Mouse (Mus musculus) limb, embryonic 14.5 days (tissue): ENCODE results near the gene H2afy2. TPM values are rescaled to one million over a fixed set of nuclear protein-coding genes. Genes with fewer than 3 reads are reported as not detected.

ENCODE experiments used
- ATAC-seq: fragments of 200-750 bp; cut with Nextera tagmentation; 2 replicates; pipeline ENCODE4 v1.8.0; 2017; ENCODE audit warnings: low read depth, moderate number of reproducible peaks, moderate TSS enrichment; ENCODE audit not compliant: low FRiP score
- DNase-seq: peaks from one replicate; pipeline ENCODE4 v3.0.0-alpha.2; 2015; ENCODE audit warnings: low spot score
- H3K27ac ChIP-seq: fragments of 300-500 bp; sonication (generic); replicated peaks from 2 replicates; pipeline ENCODE4 v1.5.1; 2014; ENCODE audit warnings: low read depth, mild to moderate bottlenecking, low read length, moderate library complexity, mixed read lengths
- H3K27me3 ChIP-seq: fragments of 300-500 bp; sonication (generic); 2 replicates; pipeline ENCODE4 v1.6.1; 2014; ENCODE audit warnings: low read length, mixed read lengths; ENCODE audit not compliant: control insufficient read depth, insufficient read depth
- H3K36me3 ChIP-seq: fragments of 300-500 bp; sonication (generic); 2 replicates; pipeline ENCODE4 v1.6.1; 2014; ENCODE audit warnings: mild to moderate bottlenecking, low read length, moderate library complexity, mixed read lengths; ENCODE audit not compliant: control insufficient read depth, insufficient read depth
- H3K4me1 ChIP-seq: fragments of 300-500 bp; sonication (generic); 2 replicates; pipeline ENCODE4 v1.6.1; 2014; ENCODE audit warnings: antibody characterized with exemption, low read length, mixed read lengths; ENCODE audit not compliant: control insufficient read depth, insufficient read depth
- H3K4me2 ChIP-seq: fragments of 300-500 bp; sonication (generic); replicated peaks from 2 replicates; pipeline ENCODE4 v1.6.1; 2014; ENCODE audit warnings: low read depth, mild to moderate bottlenecking, low read length, moderate library complexity; ENCODE audit not compliant: severe bottlenecking
- H3K4me3 ChIP-seq: fragments of 300-500 bp; sonication (generic); replicated peaks from 2 replicates; pipeline ENCODE4 v1.5.1; 2014; ENCODE audit warnings: low read length
- H3K9ac ChIP-seq: fragments of 300-500 bp; sonication (generic); 2 replicates; pipeline ENCODE4 v1.6.1; 2014; ENCODE audit warnings: mild to moderate bottlenecking, low read depth, low read length, moderate library complexity; ENCODE audit not compliant: severe bottlenecking
- H3K9me3 ChIP-seq: fragments of 300-500 bp; sonication (generic); 2 replicates; pipeline ENCODE4 v1.6.1; 2016; ENCODE audit warnings: low read length; ENCODE audit not compliant: control insufficient read depth
- POLR2A ChIP-seq: fragments of 200-500 bp; IDR thresholded peaks from 2 replicates; pipeline ENCODE4 v1.8.0; 2012; ENCODE audit warnings: inconsistent platforms, mild to moderate bottlenecking, moderate library complexity, borderline replicate concordance; ENCODE audit not compliant: insufficient read depth, insufficient read length; ENCODE audit errors: extremely low read depth
- WGBS: fragments of 180-500 bp; shearing (Covaris S2); extraction: QIAGEN DNeasy Blood & Tissue Kit; methylation state at CpG from one replicate; pipeline ENCODE4 v1.1.7; 2014; 5-methylcytosine and 5-hydroxymethylcytosine counted together
- polyA plus RNA-seq, 2 experiments: library from polyadenylated mRNA; depleted of rRNA in 1 of 2; stranded (reverse) in 1 of 2; unstranded in 1 of 2; fragments of >200 nt; fragmentation: Nextera tagmentation in 1 of 2; extraction: Ambion mirVana in 1 of 2; gene quantifications; 2 replicates each; pipeline versions ENCODE4 v1.2.1 to v1.2.3; 2012 to 2014

Gene H2afy2
- polyA plus RNA-seq, 2 experiments, result 90.3 to 111 TPM

DNA sequence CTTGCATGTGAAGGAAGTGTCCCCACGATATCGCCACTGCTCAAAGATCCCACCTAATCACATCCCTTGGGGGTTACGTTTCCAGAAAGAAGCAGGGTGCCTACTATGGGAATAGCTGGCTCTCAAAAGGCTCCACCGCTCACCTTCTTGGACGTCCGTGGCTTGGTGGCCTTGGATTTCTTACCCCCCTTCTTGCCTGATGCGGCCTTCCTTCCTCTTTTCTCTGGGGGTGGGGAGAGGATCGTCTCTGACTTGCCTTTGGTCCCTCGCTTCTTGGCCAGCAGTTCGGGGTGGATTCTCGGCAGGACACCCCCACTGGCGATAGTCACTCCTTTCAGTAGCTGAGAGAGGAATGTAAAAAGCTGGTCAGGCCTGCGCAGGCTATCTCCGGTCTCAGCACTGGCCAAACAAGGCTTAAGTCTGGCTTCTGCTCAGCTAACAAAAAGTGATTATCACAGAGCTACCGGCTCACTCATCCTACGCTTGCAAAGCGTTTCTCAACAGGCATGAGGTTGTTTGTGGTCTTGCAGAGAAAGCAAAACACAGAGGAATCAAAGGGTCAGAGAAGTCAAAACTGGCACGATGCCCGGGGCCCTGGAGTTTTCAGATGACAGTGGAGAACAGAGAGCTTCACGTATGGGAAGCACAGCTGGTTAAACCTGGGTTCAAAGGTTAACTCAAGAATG is 32.3 kb downstream of the H2afy2 start:
- ATAC-seq, result no peak
- Histone ChIP-seq H3K27me3 (no peaks in the 10 kb centered on the region), H3K9me3 (no peaks in the 10 kb centered on the region), H3K9ac (no peak overlapping the region), H3K36me3 (peaks cover 92% of the 10 kb centered on the region), H3K4me3 (no peak overlapping the region), H3K27ac (no peak overlapping the region), H3K4me1 (no peaks in the 10 kb centered on the region), H3K4me2 (no peak overlapping the region)
- TF ChIP-seq POLR2A, result no peak
- 88% methylated on average over 20 of the region's 20 CpGs for WGBS
- DNase-seq, result no peak

DNA sequence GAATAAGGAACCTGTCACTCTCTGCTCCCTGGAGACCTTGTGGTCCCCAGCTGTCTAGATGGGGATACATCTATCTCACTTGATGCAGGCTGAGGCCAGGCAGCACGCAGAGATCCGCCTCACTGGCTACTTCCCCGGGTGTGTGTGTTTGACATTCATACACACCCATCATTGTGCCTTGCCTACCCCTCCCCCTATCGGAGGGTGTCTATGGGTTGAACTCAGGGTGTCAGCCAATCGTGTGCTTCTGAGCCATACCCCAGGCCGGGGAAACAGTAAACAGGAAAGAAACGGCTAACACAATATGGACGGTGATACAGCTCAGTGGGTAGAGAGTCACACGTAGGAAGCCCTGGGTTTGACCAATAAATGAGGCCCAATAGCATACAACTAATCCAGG is 33.9 kb downstream of the H2afy2 start:
- H3K9me3 ChIP-seq, result no peaks in the 10 kb centered on the region; the same call in 1 of the 2 replicates
- H3K9ac ChIP-seq, result no peak overlapping the region
- no peak overlapping the region for H3K4me2 ChIP-seq
- TF ChIP-seq POLR2A, result no peak
- DNase-seq, result no peak
- no peak overlapping the region for H3K4me3 ChIP-seq
- 86% methylated on average over 9 of the region's 9 CpGs for WGBS
- H3K27me3 ChIP-seq, result no peaks in the 10 kb centered on the region
- H3K27ac ChIP-seq, result no peak overlapping the region
- no peak for ATAC-seq
- H3K36me3 ChIP-seq, result peaks cover 95% of the 10 kb centered on the region
- no peaks in the 10 kb centered on the region for H3K4me1 ChIP-seq

DNA sequence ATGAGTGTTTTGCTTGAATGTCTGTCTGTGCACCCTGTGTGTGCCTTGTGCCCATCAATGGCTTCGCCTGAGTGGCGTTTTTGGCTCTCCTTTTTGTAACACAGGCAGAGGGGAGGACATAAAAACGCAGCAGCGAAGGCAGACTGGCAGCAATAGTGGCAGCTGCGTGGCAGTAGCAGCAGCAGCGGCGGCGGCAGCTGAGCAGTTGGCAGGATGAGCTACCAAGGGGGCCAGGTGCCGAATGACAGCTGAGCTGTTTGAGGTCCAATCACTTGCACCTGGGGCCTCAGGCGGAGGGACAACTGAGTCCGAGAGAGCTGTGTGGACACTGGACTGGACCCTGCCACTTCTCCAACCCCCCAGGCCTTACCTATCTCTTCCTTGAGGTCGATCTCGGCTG is 36.6 kb downstream of the H2afy2 start:
- 94% methylated on average over 13 of the region's 13 CpGs for WGBS
- DNase-seq (no peak), ATAC-seq (no peak)
- no peaks in the 10 kb centered on the region; the same call in 1 of the 2 replicates for H3K9me3 ChIP-seq
- no peak overlapping the region for H3K4me3 ChIP-seq
- H3K4me2 ChIP-seq, result no peak overlapping the region
- TF ChIP-seq POLR2A, result no peak
- no peak overlapping the region for H3K9ac ChIP-seq
- no peaks in the 10 kb centered on the region for H3K27me3 ChIP-seq
- H3K4me1 ChIP-seq, result no peaks in the 10 kb centered on the region
- H3K36me3 ChIP-seq, result peaks cover 98% of the 10 kb centered on the region
- H3K27ac ChIP-seq, result no peak overlapping the region

DNA sequence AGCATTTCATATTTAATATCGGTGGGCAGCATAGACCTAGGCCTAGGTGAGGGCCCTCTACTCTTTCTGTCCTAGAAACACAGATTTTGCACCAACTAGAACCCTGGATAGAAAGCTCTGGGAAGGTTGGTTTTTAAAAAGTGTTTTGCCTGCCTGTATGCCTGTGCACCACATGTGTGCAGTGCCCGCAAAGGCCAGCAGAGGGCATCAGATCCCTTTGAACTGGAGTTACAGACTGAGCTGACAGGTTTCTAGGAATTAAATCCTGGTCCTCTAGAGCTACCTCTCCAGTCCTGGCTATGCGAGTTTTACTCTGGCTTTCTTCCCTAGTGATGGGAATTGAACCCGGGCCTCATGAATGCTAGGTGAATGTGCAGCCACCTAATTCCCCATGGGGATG is 38.8 kb downstream of the H2afy2 start:
- WGBS, result 88% methylated on average over 4 of the region's 4 CpGs
- TF ChIP-seq POLR2A, result no peak
- H3K27ac ChIP-seq, result no peak overlapping the region
- no peaks in the 10 kb centered on the region; the same call in 1 of the 2 replicates for H3K9me3 ChIP-seq
- no peak for ATAC-seq
- H3K36me3 ChIP-seq, result peaks cover 98% of the 10 kb centered on the region
- H3K4me2 ChIP-seq, result no peak overlapping the region
- H3K4me3 ChIP-seq, result no peak overlapping the region
- DNase-seq, result no peak
- no peaks in the 10 kb centered on the region for H3K27me3 ChIP-seq
- no peak overlapping the region for H3K9ac ChIP-seq
- no peaks in the 10 kb centered on the region for H3K4me1 ChIP-seq

DNA sequence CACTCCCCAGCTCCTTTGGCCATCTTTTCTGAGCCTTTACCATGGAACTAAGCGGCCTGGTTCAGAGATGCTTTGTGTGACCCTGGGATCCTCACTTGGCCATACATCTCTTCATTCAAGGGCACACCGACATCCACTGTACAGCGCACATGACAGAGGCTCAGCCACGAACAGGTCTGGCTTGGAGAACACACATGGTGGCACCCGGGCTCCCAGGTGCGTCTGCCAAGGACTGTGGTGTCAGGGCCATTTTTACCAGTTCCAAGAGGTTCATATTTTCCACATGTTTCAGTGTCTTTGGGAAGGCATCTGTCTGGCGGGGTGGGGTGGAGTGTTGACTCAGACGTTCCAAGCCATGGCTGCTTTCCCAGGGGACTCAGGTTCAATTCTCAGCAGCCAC is 41.6 kb downstream of the H2afy2 start:
- no peak for TF ChIP-seq POLR2A
- 93% methylated on average over 8 of the region's 8 CpGs for WGBS
- DNase-seq, result no peak
- Histone ChIP-seq H3K4me2 (no peak overlapping the region), H3K36me3 (peaks cover 97% of the 10 kb centered on the region), H3K9me3 (no peaks in the 10 kb centered on the region; the same call in 1 of the 2 replicates), H3K4me1 (no peaks in the 10 kb centered on the region), H3K27me3 (no peaks in the 10 kb centered on the region), H3K9ac (no peak overlapping the region), H3K27ac (no peak overlapping the region), H3K4me3 (no peak overlapping the region)
- no peak for ATAC-seq

DNA sequence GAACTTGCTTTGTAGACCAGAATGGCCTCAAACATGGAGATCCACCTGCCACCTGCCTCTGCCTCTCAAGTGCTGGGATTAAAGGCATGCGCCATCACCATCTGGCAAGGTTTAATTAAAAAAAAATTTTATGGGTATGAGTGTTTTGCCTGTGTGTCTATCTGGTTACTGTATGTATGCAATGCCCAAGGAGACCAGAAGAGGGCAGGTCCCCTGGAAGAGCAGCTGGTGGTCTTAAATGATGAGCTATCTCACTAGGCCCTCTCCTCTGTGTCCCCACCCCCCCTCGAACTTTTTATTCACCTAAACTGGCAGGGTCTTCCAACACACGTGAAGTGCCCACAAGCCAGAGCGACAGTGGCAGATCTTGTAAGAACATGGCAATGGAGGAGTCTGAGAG is 42.1 kb downstream of the H2afy2 start:
- Histone ChIP-seq H3K9me3 (no peaks in the 10 kb centered on the region; the same call in 1 of the 2 replicates), H3K4me3 (no peak overlapping the region), H3K4me1 (no peaks in the 10 kb centered on the region), H3K27me3 (no peaks in the 10 kb centered on the region), H3K4me2 (no peak overlapping the region), H3K9ac (no peak overlapping the region), H3K36me3 (peaks cover 96% of the 10 kb centered on the region), H3K27ac (no peak overlapping the region)
- ATAC-seq (no peak), DNase-seq (no peak)
- WGBS, result 78% methylated on average over 4 of the region's 4 CpGs
- TF ChIP-seq POLR2A, result no peak
